Mouse (Mus musculus): Measurements from ENCODE around the gene Skint6. TPM values are rescaled to one million over a fixed set of nuclear protein-coding genes. Genes with fewer than 3 reads are reported as not detected.
"Not testable (repeated sequence)": the region's sequence is repeated elsewhere in the genome, so short reads cannot be mapped to it uniquely, and the experiment has no call there.

Skint6 gene
- polyA plus RNA-seq (2014; fragmentation: Nextera tagmentation; extraction: Ambion mirVana), result not detected in 2 replicates

DNA sequence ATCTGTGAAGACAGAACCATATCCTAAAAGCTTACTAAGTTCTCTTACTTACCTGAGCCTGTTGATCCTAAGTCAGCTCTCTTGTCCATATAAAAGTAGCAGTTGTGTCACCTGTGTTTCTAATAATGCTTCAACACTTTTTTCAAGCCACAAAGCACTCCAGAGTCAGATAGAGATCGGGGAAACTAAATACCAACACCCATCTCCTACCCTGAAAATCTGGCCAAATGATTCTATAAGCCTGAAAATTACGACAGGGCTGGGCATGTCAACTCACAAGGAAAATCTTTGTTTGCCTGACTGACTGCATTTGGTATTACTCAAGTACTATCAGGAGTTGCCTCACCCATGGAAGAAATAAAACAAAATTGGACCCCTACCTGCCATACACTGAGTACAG is at the start of gene Skint6:
Gene Skint6 (minus strand): TSS at position 101 of the 400 bp plus-strand sequence.
- Histone ChIP-seq H3K27me3 (ENCODE audit: control insufficient read depth, insufficient read depth, low read length) (no peaks in the 10 kb centered on the region), H3K4me3 (replicated peaks; ENCODE audit: low read depth, low read length) (no peak within 1 kb of the TSS), H3K9ac (replicated peaks; ENCODE audit: low read length) (no peak within 1 kb of the TSS), H3K36me3 (ENCODE audit: control insufficient read depth, insufficient read depth, low read length) (no peaks in the 10 kb centered on the region), H3K4me1 (ENCODE audit: control insufficient read depth, insufficient read depth, low read length) (no peaks in the 10 kb centered on the region), H3K4me2 (ENCODE audit: low read length) (no peak within 1 kb of the TSS), H3K9me3 (ENCODE audit: control insufficient read depth, low read length) (0 out of 2 replicates have a peak, but pooled peaks cover 3% of the 10 kb centered on the region), H3K27ac (replicated peaks; ENCODE audit: low read depth, low read length) (no peak within 1 kb of the TSS)
- DNase-seq (no peak), ATAC-seq (ENCODE audit: low FRiP score, low TSS enrichment) (no peak)
- 53% methylated on average over 2 of the region's 2 CpGs for WGBS

DNA sequence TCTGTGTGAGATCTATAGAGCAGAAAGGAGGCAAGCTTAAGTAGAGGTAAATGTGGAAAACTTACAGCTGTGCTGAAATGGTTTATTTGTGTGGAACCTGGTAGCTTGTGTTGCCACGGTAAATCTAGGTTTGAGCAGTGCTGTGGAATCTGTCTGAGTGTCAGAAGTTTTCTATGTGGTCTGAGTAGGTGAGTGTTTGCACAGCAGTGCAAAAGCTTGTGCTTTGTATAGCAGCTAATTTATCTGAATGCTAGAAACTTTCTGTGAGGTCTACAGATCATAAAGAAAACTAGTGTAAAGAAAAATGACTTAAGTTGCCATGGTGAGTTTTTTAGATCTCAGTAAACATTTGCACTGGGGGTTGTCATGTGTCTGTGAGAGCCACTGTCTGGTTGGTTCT is 34.1 kb upstream of the Skint6 start:
- Histone ChIP-seq H3K9ac (replicated peaks; ENCODE audit: low read length) (no peak overlapping the region), H3K27ac (replicated peaks; ENCODE audit: low read depth, low read length) (no peak overlapping the region), H3K4me1 (ENCODE audit: control insufficient read depth, insufficient read depth, low read length) (no peaks in the 10 kb centered on the region), H3K4me2 (ENCODE audit: low read length) (no peak overlapping the region), H3K27me3 (ENCODE audit: control insufficient read depth, insufficient read depth, low read length) (no peaks in the 10 kb centered on the region), H3K36me3 (ENCODE audit: control insufficient read depth, insufficient read depth, low read length) (no peaks in the 10 kb centered on the region), H3K9me3 (ENCODE audit: control insufficient read depth, low read length) (peaks cover 22% of the 10 kb centered on the region), H3K4me3 (replicated peaks; ENCODE audit: low read depth, low read length) (no peak overlapping the region)
- 88% methylated on average over 1 of the region's 1 CpGs for WGBS
- DNase-seq (no peak), ATAC-seq (ENCODE audit: low FRiP score, low TSS enrichment) (no peak)

DNA sequence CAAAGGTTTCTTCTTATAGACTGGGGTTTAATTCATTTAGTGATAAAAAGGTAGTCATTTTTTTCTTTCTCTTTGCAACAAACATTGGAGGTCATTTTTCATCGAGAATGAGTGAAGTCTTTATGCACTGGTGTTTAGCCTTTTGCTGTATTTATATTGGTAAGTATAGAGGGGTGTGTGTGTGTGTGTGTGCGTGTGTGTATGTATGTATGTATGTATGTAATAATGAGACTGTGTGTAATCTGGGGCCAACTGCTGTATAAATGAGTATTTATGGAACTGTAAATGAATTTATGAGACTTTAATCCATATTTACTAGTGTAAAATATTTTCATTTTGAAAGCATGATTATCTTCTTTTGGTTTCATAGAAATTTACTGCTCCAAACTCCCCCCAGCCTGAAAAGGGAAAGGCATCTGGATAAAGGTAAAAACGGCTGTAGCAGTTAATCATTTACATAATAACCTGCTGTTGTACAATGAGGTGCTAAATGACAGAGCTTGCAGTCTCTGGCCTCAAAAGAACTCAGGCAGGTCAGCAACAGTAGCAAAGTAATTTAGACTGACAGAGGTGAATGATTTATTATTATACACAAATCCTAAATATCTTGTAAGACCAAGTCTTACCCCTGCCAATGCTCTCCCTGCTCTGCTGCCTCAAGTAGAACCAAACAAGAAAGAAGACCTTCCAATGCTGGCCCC is 15.2 kb upstream of the Skint6 start:
- H3K4me2 ChIP-seq (ENCODE audit: low read length), result no peak overlapping the region
- no peaks in the 10 kb centered on the region for H3K4me1 ChIP-seq (ENCODE audit: control insufficient read depth, insufficient read depth, low read length)
- peaks cover 8% of the 10 kb centered on the region; the same call in 1 of the 2 replicates for H3K9me3 ChIP-seq (ENCODE audit: control insufficient read depth, low read length)
- no peak overlapping the region for H3K27ac ChIP-seq (replicated peaks; ENCODE audit: low read depth, low read length)
- 74% methylated on average over 3 of the region's 3 CpGs for WGBS
- DNase-seq (no peak), ATAC-seq (ENCODE audit: low FRiP score, low TSS enrichment) (no peak)
- no peak overlapping the region for H3K4me3 ChIP-seq (replicated peaks; ENCODE audit: low read depth, low read length)
- H3K36me3 ChIP-seq (ENCODE audit: control insufficient read depth, insufficient read depth, low read length), result no peaks in the 10 kb centered on the region
- H3K9ac ChIP-seq (replicated peaks; ENCODE audit: low read length), result no peak overlapping the region
- no peaks in the 10 kb centered on the region for H3K27me3 ChIP-seq (ENCODE audit: control insufficient read depth, insufficient read depth, low read length)

DNA sequence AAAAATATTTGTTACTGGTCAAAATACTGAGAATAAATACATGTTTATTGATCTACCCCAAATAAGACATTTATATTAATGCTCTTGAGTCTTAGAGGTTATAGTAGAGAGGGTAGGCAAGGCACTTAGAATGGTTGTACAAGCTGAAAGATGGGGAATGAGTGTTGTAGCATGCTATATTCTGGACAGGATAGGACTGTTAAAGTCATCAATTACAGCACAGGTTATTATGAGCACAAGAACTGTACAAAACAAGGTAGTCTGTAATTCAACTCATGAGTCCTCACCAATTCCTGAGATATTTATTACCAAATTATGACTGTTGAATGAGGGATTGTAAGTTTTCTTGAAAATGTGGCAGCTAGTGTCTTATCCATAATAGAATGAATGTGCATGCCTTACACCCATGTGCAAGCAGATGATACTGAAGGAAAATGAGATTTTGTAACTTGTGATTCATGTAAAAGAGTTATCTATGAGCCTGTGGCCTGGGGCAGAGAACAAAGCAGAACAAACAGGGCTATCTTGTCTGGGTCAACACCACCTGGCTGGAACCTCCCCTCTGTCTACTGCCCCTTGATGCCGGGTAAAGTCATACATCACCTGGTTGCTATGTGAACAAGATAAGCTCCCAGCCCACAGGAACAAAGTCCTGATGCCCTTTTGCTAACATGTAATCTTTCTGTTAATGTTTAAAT is 23.3 kb downstream of the Skint6 start:
- H3K27me3 ChIP-seq (ENCODE audit: control insufficient read depth, insufficient read depth, low read length), result no peaks in the 10 kb centered on the region
- 95% methylated on average over 1 of the region's 1 CpGs for WGBS
- peaks cover 12% of the 10 kb centered on the region for H3K9me3 ChIP-seq (ENCODE audit: control insufficient read depth, low read length)
- no peak overlapping the region for H3K4me3 ChIP-seq (replicated peaks; ENCODE audit: low read depth, low read length)
- no peak overlapping the region for H3K4me2 ChIP-seq (ENCODE audit: low read length)
- H3K27ac ChIP-seq (replicated peaks; ENCODE audit: low read depth, low read length), result no peak overlapping the region
- DNase-seq (no peak), ATAC-seq (ENCODE audit: low FRiP score, low TSS enrichment) (no peak)
- no peak overlapping the region for H3K9ac ChIP-seq (replicated peaks; ENCODE audit: low read length)
- no peaks in the 10 kb centered on the region for H3K36me3 ChIP-seq (ENCODE audit: control insufficient read depth, insufficient read depth, low read length)
- H3K4me1 ChIP-seq (ENCODE audit: control insufficient read depth, insufficient read depth, low read length), result no peaks in the 10 kb centered on the region

DNA sequence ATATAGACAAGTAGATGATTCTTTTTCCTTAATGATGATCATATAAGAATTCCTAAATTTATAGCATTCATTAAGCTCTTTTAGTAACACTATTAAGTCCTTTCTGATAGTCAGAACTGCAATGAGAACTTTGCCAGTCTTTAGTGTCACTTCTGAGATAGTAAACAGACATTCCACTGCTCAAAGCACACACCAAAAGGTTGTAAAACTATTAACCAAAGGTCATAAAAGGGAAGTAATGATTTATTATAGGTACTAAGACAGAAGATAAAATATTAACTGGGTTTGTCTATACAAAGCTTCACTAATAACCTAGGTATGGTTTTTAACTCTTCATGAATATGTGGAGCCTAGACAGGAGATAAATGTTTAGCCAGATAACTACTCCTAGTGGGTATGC is 41.0 kb downstream of the Skint6 start:
- ATAC-seq (ENCODE audit: low FRiP score, low TSS enrichment) (no peak), DNase-seq (no peak)
- Histone ChIP-seq H3K4me2 (ENCODE audit: low read length) (no peak overlapping the region), H3K9ac (replicated peaks; ENCODE audit: low read length) (no peak overlapping the region), H3K4me1 (ENCODE audit: control insufficient read depth, insufficient read depth, low read length) (no peaks in the 10 kb centered on the region), H3K4me3 (replicated peaks; ENCODE audit: low read depth, low read length) (no peak overlapping the region), H3K27ac (replicated peaks; ENCODE audit: low read depth, low read length) (no peak overlapping the region), H3K27me3 (ENCODE audit: control insufficient read depth, insufficient read depth, low read length) (no peaks in the 10 kb centered on the region), H3K9me3 (ENCODE audit: control insufficient read depth, low read length) (peaks cover 18% of the 10 kb centered on the region; the same call in 1 of the 2 replicates), H3K36me3 (ENCODE audit: control insufficient read depth, insufficient read depth, low read length) (no peaks in the 10 kb centered on the region)

DNA sequence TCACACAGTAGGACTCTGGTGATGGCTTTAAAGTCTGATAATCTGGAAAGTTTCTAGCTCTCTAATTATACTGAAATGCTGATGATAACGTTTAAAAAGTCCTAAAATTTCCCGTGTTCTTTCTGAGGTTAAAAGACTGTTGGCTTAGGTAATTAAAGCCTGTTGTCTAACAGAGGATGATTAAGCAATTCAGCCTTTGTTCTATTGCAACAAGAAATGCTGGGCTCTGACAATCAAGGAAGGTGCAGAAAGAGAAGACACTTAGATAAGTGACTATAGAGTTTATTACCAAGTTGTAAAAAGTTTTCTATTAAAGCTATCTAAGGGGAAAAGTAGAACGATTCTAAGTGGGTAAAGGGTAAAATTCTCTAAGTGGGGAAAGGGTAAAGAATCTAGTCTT is 219.2 kb downstream of the Skint6 start:
- H3K9ac ChIP-seq (replicated peaks; ENCODE audit: low read length), result no peak overlapping the region
- H3K4me2 ChIP-seq (ENCODE audit: low read length), result no peak overlapping the region

DNA sequence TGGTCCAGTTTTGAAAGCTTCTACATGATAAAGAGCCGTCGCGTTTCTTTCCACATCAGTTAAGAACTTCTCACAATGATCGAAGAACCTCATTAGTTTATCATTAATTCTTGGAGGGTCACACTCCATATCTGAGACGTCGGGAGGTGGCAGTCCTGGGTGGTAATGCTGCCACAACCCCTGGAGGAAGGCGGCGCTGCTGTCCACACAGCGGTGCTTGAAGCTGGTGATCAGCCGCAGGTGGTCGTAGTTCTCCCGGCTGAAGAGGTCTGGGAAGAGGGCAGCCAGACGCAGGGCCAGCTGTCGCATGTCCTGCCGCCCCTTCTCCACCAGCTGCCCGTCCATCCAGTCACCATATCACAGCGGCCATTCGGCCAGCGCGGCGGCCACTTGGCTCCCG is 307.6 kb downstream of the Skint6 start:
- peaks cover 17% of the 10 kb centered on the region for H3K9me3 ChIP-seq (ENCODE audit: control insufficient read depth, low read length)
- not testable (repeated sequence) for H3K9ac ChIP-seq (replicated peaks; ENCODE audit: low read length); ATAC-seq (ENCODE audit: low FRiP score, low TSS enrichment); H3K27ac ChIP-seq (replicated peaks; ENCODE audit: low read depth, low read length); H3K4me3 ChIP-seq (replicated peaks; ENCODE audit: low read depth, low read length); H3K27me3 ChIP-seq (ENCODE audit: control insufficient read depth, insufficient read depth, low read length); H3K4me2 ChIP-seq (ENCODE audit: low read length); DNase-seq; H3K36me3 ChIP-seq (ENCODE audit: control insufficient read depth, insufficient read depth, low read length); H3K4me1 ChIP-seq (ENCODE audit: control insufficient read depth, insufficient read depth, low read length)
- 36% methylated on average over 22 of the region's 22 CpGs for WGBS

More for the DNA sequence above, 219.2 kb downstream of the Skint6 start:
- 71% methylated on average over 3 of the region's 3 CpGs for WGBS
- ATAC-seq (ENCODE audit: low FRiP score, low TSS enrichment) (no peak), DNase-seq (no peak)
- no peak overlapping the region for H3K27ac ChIP-seq (replicated peaks; ENCODE audit: low read depth, low read length)
- H3K4me1 ChIP-seq (ENCODE audit: control insufficient read depth, insufficient read depth, low read length), result no peaks in the 10 kb centered on the region
- no peak overlapping the region for H3K4me3 ChIP-seq (replicated peaks; ENCODE audit: low read depth, low read length)
- H3K36me3 ChIP-seq (ENCODE audit: control insufficient read depth, insufficient read depth, low read length), result no peaks in the 10 kb centered on the region
- peaks cover 7% of the 10 kb centered on the region; the same call in 1 of the 2 replicates for H3K9me3 ChIP-seq (ENCODE audit: control insufficient read depth, low read length)
- no peaks in the 10 kb centered on the region for H3K27me3 ChIP-seq (ENCODE audit: control insufficient read depth, insufficient read depth, low read length)

DNA sequence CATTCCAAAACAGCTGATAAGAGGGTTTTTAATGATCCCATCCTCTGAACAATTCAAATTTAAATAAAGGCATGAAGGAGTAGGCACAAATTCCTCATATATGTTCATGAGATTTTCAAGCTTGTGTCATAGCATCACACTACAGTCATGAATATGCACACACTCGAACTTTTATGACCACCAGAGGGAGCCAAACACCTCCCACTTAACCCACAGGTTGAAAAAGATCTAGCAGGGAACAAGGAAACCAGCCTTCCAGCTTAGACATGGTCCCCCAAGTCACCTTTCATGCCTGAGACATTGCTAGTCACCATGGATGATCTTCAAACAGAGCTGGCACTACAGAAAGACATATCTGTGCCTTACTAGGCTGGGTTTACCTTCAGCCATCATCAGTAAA is 496.1 kb downstream of the Skint6 start:
- no peaks in the 10 kb centered on the region for H3K36me3 ChIP-seq (ENCODE audit: control insufficient read depth, insufficient read depth, low read length)
- no peaks in the 10 kb centered on the region for H3K4me1 ChIP-seq (ENCODE audit: control insufficient read depth, insufficient read depth, low read length)
- H3K27ac ChIP-seq (replicated peaks; ENCODE audit: low read depth, low read length), result no peak overlapping the region
- no peaks in the 10 kb centered on the region for H3K27me3 ChIP-seq (ENCODE audit: control insufficient read depth, insufficient read depth, low read length)
- ATAC-seq (ENCODE audit: low FRiP score, low TSS enrichment) (no peak), DNase-seq (no peak)
- H3K9ac ChIP-seq (replicated peaks; ENCODE audit: low read length), result no peak overlapping the region
- 8% methylated on average over 1 of the region's 1 CpGs for WGBS
- no peak overlapping the region for H3K4me2 ChIP-seq (ENCODE audit: low read length)
- peaks cover 25% of the 10 kb centered on the region for H3K9me3 ChIP-seq (ENCODE audit: control insufficient read depth, low read length)
- no peak overlapping the region for H3K4me3 ChIP-seq (replicated peaks; ENCODE audit: low read depth, low read length)

DNA sequence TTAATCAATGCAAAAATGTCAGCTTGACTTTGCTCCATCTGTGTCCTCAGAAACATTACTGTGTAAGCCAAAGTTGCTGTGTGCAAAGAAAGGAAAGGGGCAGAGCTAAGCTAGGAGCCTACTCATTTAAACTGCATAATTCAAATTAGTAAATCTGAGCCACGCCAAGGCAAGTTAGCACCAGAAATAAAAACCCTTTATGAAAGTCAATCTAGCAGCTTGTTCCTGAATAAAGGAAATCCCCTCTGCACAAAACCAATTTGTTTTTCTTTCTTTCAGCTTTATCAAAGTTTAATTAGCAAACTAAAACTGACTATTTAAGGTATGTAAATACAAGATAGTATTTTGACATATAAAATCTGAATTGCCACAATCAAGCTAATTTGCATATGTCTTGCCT is 512.0 kb downstream of the Skint6 start, which contains the start of gene Skint10:
Gene Skint10 (minus strand): TSS at position 101 of the 400 bp plus-strand sequence.
- no peak for DNase-seq
- H3K9me3 ChIP-seq (ENCODE audit: control insufficient read depth, low read length), result peaks cover 21% of the 10 kb centered on the region; the same call in 1 of the 2 replicates
- 77% methylated on average over 1 of the region's 1 CpGs for WGBS

More for the DNA sequence above, 512.0 kb downstream of the Skint6 start, which contains the start of gene Skint10:
- no peak within 1 kb of the TSS for H3K27ac ChIP-seq (replicated peaks; ENCODE audit: low read depth, low read length)
- H3K4me2 ChIP-seq (ENCODE audit: low read length), result no peak within 1 kb of the TSS
- no peaks in the 10 kb centered on the region for H3K4me1 ChIP-seq (ENCODE audit: control insufficient read depth, insufficient read depth, low read length)
- H3K36me3 ChIP-seq (ENCODE audit: control insufficient read depth, insufficient read depth, low read length), result no peaks in the 10 kb centered on the region
- ATAC-seq (ENCODE audit: low FRiP score, low TSS enrichment), result no peak
- H3K9ac ChIP-seq (replicated peaks; ENCODE audit: low read length), result no peak within 1 kb of the TSS
- H3K4me3 ChIP-seq (replicated peaks; ENCODE audit: low read depth, low read length), result no peak within 1 kb of the TSS
- no peaks in the 10 kb centered on the region for H3K27me3 ChIP-seq (ENCODE audit: control insufficient read depth, insufficient read depth, low read length)

Data from midbrain, embryonic 14.5 days (tissue).